Mouse (Mus musculus) forebrain, embryonic 10.5 days (tissue): Measurements from ENCODE around the gene Zfp69. TPM values are rescaled to one million over a fixed set of nuclear protein-coding genes. Genes with fewer than 3 reads are reported as not detected.
A peak's percentile ranks its signal among the peaks of the same experiment; 100 is the strongest.

Experiments used
- DNase-seq: peaks from one replicate; pipeline ENCODE4 v3.0.0-alpha.2; 2017; ENCODE audit warnings: low spot score; ENCODE audit errors: extremely low spot score
- H3K27ac ChIP-seq: fragments of 300-500 bp; sonication (generic); 2 replicates; pipeline ENCODE4 v1.5.1; 2016; ENCODE audit warnings: mild to moderate bottlenecking
- H3K27me3 ChIP-seq: fragments of 300-500 bp; sonication (generic); 2 replicates; pipeline ENCODE4 v1.6.1; 2016; ENCODE audit warnings: mild to moderate bottlenecking; ENCODE audit not compliant: poor library complexity, severe bottlenecking
- H3K36me3 ChIP-seq: fragments of 300-500 bp; sonication (generic); replicated peaks from 2 replicates; pipeline ENCODE4 v1.6.1; 2016; ENCODE audit warnings: mild to moderate bottlenecking, moderate library complexity
- H3K4me1 ChIP-seq: fragments of 300-500 bp; sonication (generic); 2 replicates; pipeline ENCODE4 v1.6.1; 2016
- H3K4me3 ChIP-seq: fragments of 300-500 bp; sonication (generic); 2 replicates; pipeline ENCODE4 v1.5.1; 2016; ENCODE audit warnings: mild to moderate bottlenecking, moderate library complexity
- H3K9me3 ChIP-seq: fragments of 300-500 bp; sonication (generic); 2 replicates; pipeline ENCODE4 v1.6.1; 2016; ENCODE audit warnings: mild to moderate bottlenecking, moderate library complexity
- WGBS: fragments of 180-500 bp; shearing (Covaris S2); methylation state at CpG from one replicate; pipeline ENCODE4 v1.1.7; 2016; 5-methylcytosine and 5-hydroxymethylcytosine counted together
- polyA plus RNA-seq: library from polyadenylated mRNA; unstranded; fragments of >200 nt; fragmentation: Nextera tagmentation; extraction: Ambion mirVana; gene quantifications from 2 replicates; pipeline ENCODE4 v1.2.1, GENCODE M21; 2016

The Zfp69 gene
- polyA plus RNA-seq, result 9.9 and 10.5 TPM in 2 replicates

DNA sequence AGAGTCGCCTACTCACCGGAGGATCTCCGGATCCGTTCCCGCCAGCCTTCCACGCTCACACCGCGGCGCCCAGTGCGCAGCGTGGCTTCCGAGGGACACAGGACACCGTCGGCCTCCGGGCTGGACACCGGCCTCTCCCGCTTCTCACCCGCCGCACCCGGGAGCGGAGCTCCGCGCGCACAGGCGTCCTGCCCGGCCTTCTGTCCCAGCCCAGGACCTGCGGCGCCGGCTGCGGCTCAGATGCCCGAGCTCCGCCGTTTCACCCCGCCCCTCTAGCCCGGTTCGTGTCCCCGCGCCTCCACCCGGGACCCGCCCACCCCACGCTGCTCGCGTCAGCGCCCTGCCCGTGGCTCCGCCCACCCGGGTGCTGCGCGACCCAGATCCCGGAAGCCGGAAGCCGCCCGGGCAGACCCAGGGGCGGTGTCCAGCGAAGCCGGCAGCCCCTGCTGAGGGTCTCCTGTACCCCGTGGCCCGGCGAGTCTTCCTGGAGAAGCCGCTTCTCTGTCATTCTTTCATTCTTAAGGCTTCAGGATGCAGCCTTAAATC, at the start of gene Zfp69:
Gene Zfp69, minus strand, starts transcription at position 272 of the 546 bp plus-strand sequence.
- Histone ChIP-seq H3K36me3 (peaks cover 11% of the 10 kb centered on the region), H3K4me1 (peaks cover 14% of the 10 kb centered on the region), H3K27ac (peak within 1 kb of the TSS; percentile 90), H3K9me3 (no peaks in the 10 kb centered on the region), H3K4me3 (peak within 1 kb of the TSS; percentile 71), H3K27me3 (no peaks in the 10 kb centered on the region)
- DNase-seq, result peak; percentile 90
- under 1% methylated on average over 60 of the region's 60 CpGs for whole genome bisulfite sequencing

DNA sequence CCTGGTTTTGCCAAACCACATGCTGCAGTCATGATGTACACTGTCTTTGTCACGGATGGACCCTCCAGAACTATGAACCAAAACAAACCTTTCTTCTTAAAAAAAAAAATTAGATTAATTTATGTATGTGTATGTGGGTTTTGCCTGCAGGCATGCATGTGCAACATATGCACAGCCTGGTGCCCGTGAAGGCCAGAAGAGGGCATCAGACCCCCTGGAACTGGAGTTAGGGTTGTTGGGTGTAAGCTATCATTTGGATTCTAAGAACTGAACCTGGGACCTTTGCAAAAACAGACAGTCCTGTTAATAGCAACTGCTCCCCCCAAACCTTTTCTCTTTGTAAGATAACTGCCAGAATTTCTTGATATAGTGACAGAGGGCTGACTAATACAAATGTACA, 49.5 kb upstream of the Zfp69 start:
- peaks cover 53% of the 10 kb centered on the region for H3K27me3 ChIP-seq
- no peak for DNase-seq
- 79% methylated on average over 2 of the region's 2 CpGs for WGBS
- no peaks in the 10 kb centered on the region for H3K36me3 ChIP-seq
- no peak overlapping the region for H3K27ac ChIP-seq
- H3K9me3 ChIP-seq, result no peaks in the 10 kb centered on the region
- no peak overlapping the region for H3K4me3 ChIP-seq
- H3K4me1 ChIP-seq, result peaks cover 29% of the 10 kb centered on the region

DNA sequence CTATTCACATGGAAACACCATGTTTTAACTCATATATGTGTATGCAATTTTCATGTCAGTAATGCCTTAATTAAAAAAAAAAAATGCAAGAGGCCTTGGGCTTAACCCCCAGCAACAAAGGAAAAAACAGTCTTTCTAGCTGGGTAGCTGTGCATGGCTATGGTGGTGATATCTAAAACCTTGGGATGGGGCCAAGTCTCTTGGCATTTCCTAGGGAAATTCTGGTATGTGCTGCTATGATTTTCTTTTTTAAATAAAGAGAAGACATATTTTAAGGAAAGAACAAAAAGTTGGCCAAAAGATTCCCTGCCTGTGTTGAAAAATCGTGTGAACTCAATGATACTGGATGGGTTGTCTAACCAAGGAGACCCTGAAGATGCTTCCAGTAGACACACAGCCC, 44.4 kb upstream of the Zfp69 start:
- DNase-seq, result no peak
- H3K27me3 ChIP-seq, result peaks cover 33% of the 10 kb centered on the region
- H3K4me3 ChIP-seq, result no peak overlapping the region

DNA sequence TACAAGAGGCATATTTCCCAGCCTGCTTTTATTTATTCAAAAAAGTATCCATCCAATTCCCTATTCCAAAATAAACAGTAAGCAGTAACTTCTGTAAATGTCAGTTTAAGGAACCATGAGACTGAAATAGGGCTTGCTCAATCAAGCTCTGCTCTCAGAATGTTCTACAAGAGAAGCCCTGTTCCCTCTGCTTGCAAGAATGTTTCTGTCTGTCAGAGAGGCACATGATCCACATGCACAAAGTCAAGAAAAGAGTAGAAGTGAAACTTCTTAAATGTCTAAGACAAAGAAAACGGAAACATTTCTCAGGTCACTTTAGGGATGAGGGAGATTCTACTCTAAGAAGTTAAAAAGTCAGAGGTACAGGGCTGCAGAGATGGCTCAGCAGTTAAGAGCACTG, 41.5 kb upstream of the Zfp69 start:
- no peak for DNase-seq
- H3K4me1 ChIP-seq, result peaks cover 12% of the 10 kb centered on the region
- H3K9me3 ChIP-seq, result peaks cover 5% of the 10 kb centered on the region; the same call in 1 of the 2 replicates
- H3K27ac ChIP-seq, result no peak overlapping the region
- no peak overlapping the region for H3K4me3 ChIP-seq
- H3K36me3 ChIP-seq, result no peaks in the 10 kb centered on the region
- WGBS, result 93% methylated on average over 1 of the region's 1 CpGs
- peaks cover 14% of the 10 kb centered on the region; the same call in 1 of the 2 replicates for H3K27me3 ChIP-seq

More for the DNA sequence above, 44.4 kb upstream of the Zfp69 start:
- no peaks in the 10 kb centered on the region for H3K36me3 ChIP-seq
- WGBS, result 83% methylated on average over 1 of the region's 1 CpGs
- H3K4me1 ChIP-seq, result peaks cover 12% of the 10 kb centered on the region
- no peak overlapping the region for H3K27ac ChIP-seq
- H3K9me3 ChIP-seq, result no peaks in the 10 kb centered on the region

DNA sequence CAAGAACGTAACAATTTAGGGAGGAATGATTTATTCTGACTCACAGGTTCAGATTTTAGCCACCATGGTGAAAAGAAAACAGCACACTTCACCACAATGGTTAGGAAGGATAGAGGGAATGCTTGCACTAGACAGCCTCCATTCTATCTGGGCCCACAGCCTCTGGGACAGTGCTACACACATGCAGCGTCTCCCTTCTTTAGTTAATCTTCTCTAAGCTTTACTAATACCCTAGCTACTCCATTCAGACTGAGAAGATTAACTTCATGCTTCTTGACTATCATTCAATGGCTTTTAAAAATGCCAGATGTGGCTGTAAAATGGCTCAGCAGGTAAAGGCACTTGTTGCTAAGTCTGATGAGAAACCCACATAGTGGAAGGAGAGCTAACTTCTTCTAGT, 40.8 kb upstream of the Zfp69 start:
- DNase-seq, result no peak
- Histone ChIP-seq H3K4me1 (peaks cover 12% of the 10 kb centered on the region), H3K4me3 (no peak overlapping the region), H3K27me3 (peaks cover 14% of the 10 kb centered on the region; the same call in 1 of the 2 replicates), H3K9me3 (peaks cover 5% of the 10 kb centered on the region; the same call in 1 of the 2 replicates), H3K27ac (no peak overlapping the region), H3K36me3 (no peaks in the 10 kb centered on the region)
- WGBS, result 35% methylated on average over 2 of the region's 2 CpGs

DNA sequence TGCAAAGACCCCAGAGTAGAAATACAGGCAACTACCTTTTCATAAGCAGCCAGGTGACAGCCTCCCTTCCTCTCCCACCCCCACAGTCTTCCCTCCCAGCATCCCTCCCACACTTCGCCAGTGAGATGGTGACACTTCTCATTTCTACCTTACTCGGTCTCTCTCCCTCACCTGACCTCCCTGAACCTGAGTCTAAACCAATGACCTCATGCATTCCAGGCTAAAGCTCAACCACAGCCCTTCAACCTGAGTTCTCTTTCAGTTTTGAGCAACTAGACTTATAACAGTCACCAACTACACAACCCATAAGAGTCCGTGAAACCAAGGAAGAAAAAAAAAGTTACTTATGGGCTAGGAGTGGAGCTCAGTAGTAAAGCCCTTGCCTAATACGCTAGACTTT, 35.8 kb upstream of the Zfp69 start:
- Histone ChIP-seq H3K9me3 (peaks cover 5% of the 10 kb centered on the region; the same call in 1 of the 2 replicates), H3K27ac (no peak overlapping the region), H3K27me3 (no peaks in the 10 kb centered on the region), H3K4me1 (peaks cover 8% of the 10 kb centered on the region), H3K36me3 (peaks cover 9% of the 10 kb centered on the region), H3K4me3 (no peak overlapping the region)
- no peak for DNase-seq
- 84% methylated on average over 4 of the region's 4 CpGs for WGBS

DNA sequence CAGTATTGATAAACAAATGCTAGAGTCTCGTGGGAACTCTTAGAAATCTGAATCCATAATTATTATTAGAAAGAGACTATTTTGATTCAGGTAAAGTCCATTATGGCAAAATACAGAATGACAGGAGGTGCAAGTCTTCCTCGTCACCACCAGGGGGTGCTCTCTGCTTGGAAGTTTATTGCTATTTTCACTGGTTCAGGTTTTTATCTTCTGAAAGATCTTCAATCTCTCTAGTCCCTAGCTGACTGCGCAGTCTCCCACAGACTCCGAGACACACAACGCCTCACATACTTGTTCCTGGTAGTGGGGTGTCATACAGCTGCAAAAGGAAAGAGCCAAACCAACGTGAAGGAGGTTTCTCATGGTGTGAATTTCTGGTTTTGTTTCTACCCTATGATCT, 34.9 kb upstream of the Zfp69 start:
- DNase-seq, result peak; percentile 37
- no peaks in the 10 kb centered on the region for H3K27me3 ChIP-seq
- no peak overlapping the region for H3K27ac ChIP-seq
- H3K4me3 ChIP-seq, result no peak overlapping the region
- peaks cover 5% of the 10 kb centered on the region; the same call in 1 of the 2 replicates for H3K9me3 ChIP-seq
- 39% methylated on average over 6 of the region's 6 CpGs for WGBS
- H3K4me1 ChIP-seq, result no peaks in the 10 kb centered on the region
- H3K36me3 ChIP-seq, result peaks cover 12% of the 10 kb centered on the region

DNA sequence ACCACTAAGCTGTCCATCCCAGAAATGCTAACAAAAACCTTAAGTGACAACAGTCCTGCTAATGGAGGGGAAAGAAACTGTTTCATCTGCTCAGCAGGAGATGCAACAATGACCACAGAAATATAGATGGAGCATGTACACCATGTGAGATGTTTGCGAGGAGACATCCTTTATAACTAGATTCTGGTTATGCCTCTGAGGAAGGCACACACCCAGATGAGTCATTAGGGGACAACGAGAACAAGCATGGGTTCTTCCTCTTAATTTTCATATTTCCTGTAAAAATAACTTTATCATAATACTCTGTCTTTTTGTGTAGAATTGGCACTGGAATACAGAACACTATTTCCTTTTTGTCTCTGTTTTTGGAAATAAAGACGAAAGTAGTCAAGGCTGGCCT, 26.7 kb upstream of the Zfp69 start:
- 95% methylated on average over 3 of the region's 3 CpGs for WGBS
- H3K36me3 ChIP-seq, result peaks cover 30% of the 10 kb centered on the region
- no peaks in the 10 kb centered on the region for H3K4me1 ChIP-seq
- H3K27me3 ChIP-seq, result no peaks in the 10 kb centered on the region
- no peak overlapping the region for H3K4me3 ChIP-seq
- H3K9me3 ChIP-seq, result no peaks in the 10 kb centered on the region
- H3K27ac ChIP-seq, result no peak overlapping the region
- no peak for DNase-seq

DNA sequence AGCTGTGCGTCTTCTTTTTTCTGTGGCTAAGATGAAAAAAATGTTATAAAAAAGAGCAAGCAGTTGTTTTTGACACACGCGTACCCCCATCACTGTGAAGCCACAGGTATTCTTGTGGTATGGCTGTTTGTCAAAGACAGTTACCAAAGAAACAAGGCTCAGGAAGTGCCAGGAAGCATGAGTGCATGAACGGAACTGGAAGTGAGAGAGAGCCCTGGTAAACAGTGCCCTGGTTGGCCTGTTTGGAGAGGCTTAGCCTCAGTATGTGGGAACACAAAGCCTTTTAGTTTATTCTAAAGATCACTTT, 23.9 kb upstream of the Zfp69 start:
- Histone ChIP-seq H3K9me3 (no peaks in the 10 kb centered on the region), H3K27ac (no peak overlapping the region), H3K4me3 (no peak overlapping the region), H3K27me3 (no peaks in the 10 kb centered on the region), H3K36me3 (peaks cover 39% of the 10 kb centered on the region), H3K4me1 (no peaks in the 10 kb centered on the region)
- 93% methylated on average over 4 of the region's 4 CpGs for WGBS
- DNase-seq, result no peak

DNA sequence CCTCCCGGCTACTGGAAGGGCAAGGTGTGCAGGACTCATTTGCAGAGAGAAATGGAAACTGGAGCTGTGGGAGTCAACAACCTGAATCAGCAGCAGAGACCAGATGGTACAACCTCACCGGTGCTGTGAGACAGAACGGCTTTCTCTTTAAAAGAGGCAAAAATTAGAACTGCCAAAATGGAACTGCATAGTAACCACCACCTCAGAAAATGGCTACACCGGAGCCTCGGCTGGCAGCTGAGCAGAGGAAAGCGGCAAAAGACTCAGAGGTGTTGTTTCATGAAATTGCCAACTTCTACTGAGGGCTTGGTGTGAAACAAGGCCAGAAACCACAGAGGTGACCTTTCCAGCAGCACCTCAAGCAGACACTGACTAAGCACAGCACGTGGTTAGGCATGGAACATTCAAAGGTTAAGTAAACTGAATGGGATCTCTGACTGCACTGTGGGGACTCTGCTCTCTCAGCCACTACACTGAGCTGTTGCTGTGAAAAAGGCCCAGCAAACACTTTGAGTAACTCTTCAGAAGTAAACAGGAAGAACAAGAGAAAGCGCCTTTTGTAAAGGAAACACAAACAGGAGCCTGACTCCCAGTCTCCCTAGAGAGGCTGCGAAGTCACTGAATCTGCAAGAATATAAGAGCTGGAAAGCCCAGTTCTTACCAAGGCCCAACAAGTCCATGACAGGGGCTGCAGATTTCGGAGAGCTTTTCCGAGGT, 23.4 kb upstream of the Zfp69 start:
- WGBS, result 88% methylated on average over 11 of the region's 11 CpGs

DNA sequence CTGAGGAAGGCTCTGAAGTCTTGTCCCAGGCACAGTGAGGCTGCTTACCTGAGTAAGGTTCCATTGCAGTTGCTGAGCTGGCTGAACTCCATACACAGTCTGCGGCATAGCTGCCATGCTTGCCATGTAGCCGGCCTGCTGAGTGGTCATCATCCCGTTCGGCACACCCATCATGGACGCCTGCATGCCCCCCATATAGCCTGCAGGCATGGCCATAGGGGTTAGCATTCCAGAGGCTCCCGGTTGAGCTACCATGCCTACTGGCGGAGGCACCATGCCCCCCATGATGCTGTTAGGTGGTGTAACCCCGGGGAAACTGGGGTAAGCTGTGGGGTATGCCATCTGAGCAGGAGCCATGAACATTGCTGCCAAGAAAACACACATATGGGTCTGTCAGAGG, 20.3 kb upstream of the Zfp69 start:
- peaks cover 53% of the 10 kb centered on the region for H3K36me3 ChIP-seq

More for the DNA sequence above, 23.4 kb upstream of the Zfp69 start:
- no peaks in the 10 kb centered on the region for H3K27me3 ChIP-seq
- no peak for DNase-seq
- peaks cover 39% of the 10 kb centered on the region for H3K36me3 ChIP-seq
- H3K4me1 ChIP-seq, result no peaks in the 10 kb centered on the region
- no peak overlapping the region for H3K4me3 ChIP-seq
- no peaks in the 10 kb centered on the region for H3K9me3 ChIP-seq
- no peak overlapping the region for H3K27ac ChIP-seq

DNA sequence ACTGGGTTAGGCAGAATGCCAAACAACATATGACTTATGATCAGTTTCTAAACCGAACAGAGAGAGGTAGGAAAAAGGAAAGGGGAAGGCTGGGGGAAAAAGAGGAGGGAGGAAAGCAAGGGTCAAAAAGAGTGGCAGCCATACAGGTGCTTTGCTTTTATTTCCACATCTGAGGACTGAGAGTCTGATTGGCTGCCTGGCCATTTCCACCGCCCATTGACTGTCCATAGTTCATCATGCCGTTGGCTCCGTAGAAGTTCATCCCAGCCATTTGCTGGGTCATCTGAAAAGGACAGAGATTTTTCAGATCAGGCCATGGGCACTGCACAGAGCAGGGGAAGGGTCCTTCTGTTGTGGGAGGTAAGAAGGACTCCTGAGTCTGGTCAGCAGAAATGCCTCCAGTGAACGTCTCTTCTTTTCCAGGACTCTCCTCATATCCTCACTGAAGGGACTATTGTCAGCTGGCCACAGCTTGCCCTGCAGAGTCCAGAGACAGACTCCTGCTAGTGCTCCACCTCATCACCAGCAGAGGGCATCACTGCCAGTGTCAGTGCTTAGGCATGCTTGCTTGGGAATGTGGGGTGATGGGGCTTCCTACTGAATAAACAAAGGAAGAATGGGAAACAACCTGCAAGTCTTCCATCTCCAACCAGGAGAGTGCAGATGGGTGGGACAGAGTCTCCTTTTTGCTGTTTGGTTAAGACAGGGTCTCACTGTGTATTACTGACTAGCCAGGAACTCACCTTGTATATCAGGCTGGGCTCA, 18.1 kb upstream of the Zfp69 start:
- Histone ChIP-seq H3K27me3 (no peaks in the 10 kb centered on the region), H3K36me3 (peaks cover 45% of the 10 kb centered on the region), H3K9me3 (no peaks in the 10 kb centered on the region), H3K4me1 (no peaks in the 10 kb centered on the region), H3K27ac (no peak overlapping the region), H3K4me3 (no peak overlapping the region)
- WGBS, result 83% methylated on average over 5 of the region's 5 CpGs
- DNase-seq, result no peak

More for the DNA sequence above, 20.3 kb upstream of the Zfp69 start:
- Histone ChIP-seq H3K4me1 (no peaks in the 10 kb centered on the region), H3K27ac (no peak overlapping the region), H3K9me3 (no peaks in the 10 kb centered on the region), H3K27me3 (no peaks in the 10 kb centered on the region), H3K4me3 (no peak overlapping the region)
- 94% methylated on average over 8 of the region's 8 CpGs for WGBS
- no peak for DNase-seq

DNA sequence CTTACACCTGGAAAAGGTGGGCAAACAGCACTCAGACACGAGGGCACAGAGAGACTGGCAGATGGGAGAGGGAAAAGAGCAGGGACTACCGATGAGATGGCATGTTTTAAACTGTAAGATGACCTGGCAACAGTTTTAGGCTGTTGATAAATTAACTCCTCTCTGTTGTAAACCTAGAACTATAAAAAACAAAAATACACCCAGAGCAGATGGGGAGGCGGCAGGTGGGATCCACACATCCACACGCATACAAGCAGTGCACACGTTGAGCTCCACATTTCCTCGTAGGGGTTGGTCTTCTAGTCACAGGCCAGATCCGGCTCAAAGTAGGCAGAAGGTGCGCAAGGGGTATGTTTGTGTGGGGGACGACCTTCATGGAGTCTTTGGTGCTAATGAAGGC, 17.0 kb upstream of the Zfp69 start:
- WGBS, result 96% methylated on average over 9 of the region's 9 CpGs
- DNase-seq, result no peak
- no peak overlapping the region for H3K4me3 ChIP-seq
- H3K27me3 ChIP-seq, result no peaks in the 10 kb centered on the region
- peaks cover 39% of the 10 kb centered on the region for H3K36me3 ChIP-seq
- no peaks in the 10 kb centered on the region for H3K9me3 ChIP-seq
- no peaks in the 10 kb centered on the region for H3K4me1 ChIP-seq
- H3K27ac ChIP-seq, result no peak overlapping the region
